Mouse (Mus musculus): ENCODE data around the gene Tob1.
A peak's percentile ranks its signal among the peaks of the same experiment; 100 is the strongest.

The Tob1 gene

DNA sequence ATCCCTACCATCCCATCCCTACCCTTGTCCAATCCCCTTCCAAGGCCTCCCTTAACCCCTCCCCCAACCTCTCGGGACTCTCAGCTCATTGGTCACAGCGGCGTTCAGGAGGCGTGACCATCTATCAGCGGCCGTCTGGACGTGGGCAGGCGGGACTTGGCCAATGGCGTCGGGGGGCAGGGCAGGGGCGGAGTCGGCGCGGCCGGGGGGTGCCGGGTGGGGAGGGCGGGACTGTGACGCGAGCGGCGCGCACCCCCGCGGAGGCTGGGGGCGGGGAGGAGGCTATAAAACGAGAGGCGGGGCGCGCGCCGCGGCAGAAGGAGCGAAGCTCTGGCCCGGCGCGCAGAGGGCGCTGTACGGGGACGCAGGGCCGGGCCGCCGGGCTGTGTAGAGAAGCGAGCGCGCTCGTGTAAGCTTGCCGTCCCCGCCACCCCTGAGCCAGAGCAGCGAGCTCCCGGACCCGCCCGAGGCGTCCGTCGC is at the start of gene Tob1:
Gene Tob1, plus strand, starts transcription at position 331 of the 480 bp plus-strand sequence.
- peak; percentile 78 for ATAC-seq (ENCODE audit: low TSS enrichment)

DNA sequence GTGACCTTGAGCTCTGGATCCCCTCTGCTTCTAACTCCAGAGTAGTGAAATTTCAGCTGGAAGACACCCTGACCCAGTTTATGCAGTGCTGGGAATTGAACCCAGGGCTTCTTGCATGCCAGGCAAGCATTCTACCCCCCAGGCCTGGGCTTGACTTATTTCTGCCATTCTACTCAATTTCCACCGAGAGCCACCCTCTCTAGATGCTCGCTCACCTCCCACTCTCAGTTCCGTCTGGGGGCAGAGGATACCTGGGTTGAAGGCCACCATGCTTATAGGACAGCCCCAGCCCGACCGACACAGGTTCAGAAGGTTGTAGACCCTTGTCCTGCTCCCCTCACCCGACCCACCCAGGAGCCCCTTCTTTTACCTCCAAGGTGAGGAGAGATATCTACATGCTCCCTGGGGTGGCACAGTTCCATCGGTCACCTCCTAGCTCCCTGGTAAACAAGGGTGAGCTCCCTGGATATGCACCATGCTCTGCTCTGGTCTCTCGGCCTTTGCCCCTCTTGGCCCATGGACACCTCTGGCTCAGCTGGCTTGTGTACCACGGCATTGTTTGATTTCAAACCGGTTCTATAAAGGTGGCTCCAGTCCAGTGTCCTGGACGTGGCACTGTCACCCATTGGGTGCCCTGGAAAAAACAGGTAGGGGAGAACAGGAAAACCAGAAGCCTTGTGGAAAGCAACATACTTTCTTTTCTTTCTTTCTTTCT is 49.2 kb upstream of the Tob1 start:
- ATAC-seq (ENCODE audit: low TSS enrichment), result no peak

DNA sequence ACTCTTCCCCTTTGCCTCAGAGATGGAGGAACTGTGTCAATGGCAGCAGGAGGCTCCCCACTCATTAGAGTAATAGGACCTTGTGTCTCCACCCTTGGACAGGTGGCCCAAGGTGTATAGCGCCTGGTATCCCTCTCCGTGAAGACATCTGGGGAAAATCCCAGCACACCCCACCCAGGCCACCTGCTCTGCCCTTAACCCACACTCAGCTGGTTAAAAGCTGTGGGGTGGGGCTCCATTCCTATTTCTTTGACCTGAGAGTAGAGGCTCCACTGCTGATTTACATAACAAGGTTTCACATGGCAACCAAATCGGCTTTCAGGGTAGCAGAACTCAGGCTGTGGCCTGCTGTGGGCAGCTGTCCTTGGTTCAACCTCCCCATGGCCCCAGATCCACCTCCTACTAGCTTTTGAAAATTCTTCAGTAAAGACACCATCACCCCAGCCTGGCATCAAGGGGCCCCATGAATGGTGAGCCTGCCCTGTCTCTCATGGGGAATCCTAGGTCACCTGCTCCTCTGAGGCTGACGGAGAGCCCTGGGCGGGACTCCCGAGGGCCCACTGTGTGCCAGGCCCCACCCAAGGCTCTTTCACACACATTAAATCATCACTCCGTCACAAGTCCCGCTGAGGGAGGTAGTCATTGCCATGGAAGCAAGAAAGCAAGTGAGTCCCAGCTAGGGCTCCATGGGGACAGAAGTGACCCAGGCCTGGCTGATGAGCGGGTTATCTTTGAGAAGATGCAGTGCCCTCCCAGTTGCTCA is 48.1 kb upstream of the Tob1 start:
- ATAC-seq (ENCODE audit: low TSS enrichment), result no peak

DNA sequence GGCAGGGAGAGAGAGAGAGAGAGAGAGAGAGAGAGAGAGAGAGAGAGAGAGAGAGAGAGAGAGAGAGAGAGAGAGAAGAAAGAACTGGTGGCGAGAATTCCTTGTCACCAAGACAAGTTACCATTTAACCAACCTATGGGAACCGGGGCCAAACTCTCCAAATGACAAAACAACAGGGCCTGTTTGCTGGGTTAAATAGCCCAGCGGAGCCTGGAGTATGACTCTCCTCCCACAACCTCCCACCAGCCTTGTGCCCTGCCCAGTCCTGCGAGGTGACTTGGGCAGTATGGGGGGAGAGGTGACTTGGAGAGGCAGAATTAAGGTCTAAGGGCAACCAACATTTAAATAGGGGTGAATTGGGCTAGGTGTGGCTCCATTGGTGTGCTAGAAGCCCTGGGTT is 45.5 kb upstream of the Tob1 start:
- no peak for ATAC-seq (ENCODE audit: low TSS enrichment)

DNA sequence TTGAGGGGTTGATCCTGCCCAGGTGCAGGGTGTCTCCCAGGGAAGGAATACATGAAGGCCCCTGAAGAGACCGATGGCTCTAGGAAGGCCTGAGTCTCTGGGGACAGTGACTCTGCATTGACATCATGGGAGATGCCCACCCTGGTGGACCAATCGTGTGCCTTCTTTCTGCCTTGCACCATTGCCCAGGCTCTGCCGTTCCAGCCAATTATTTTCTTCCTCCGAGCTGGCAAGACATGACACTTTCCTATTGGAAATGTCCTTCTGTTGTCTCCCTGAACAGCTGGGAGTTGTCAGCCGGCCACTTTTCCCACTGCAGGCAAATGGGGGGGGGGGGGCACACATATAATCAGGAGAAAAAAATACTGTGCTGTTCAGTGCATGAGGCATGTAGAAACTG is 43.0 kb upstream of the Tob1 start:
- no peak for ATAC-seq (ENCODE audit: low TSS enrichment)

DNA sequence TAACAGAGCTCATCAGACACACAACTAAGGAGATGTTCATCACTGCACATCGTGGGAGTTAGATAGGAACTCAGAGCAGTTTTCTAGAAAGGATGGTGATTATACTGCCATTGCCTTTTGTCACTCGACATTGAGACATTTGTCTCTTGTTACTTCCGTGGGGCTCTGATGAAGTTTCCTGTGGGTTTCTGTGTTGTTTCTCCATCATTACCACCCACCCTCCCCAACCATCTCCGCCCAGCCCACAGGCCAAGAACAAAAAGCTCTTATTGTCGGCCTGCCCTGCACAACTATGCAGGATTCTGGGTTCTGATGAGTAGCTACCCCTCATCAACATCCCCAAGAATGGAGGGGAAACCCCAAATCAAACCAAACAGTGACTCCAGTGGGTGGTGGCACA is 41.7 kb upstream of the Tob1 start:
- no peak for ATAC-seq (ENCODE audit: low TSS enrichment)

DNA sequence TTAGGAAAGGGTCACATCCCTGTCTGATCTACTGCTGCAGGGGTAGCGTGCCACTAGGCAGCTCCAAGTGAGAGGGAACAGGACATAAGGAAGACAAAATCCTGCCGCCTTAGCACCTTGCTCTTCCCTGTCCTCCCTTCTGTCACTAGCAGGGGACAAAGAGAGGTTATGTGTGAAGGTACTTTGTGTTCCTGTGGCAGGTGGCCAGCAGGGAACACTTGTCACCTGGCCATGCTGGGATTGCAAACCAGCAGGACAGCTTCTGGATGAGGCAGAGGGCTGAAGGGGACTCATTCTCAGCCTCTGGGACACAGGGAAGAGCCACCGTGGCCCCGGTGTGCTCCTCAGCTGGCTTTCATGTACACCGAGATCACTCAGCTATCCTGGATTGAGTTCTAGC is 39.6 kb upstream of the Tob1 start:
- ATAC-seq (ENCODE audit: low TSS enrichment), result no peak

DNA sequence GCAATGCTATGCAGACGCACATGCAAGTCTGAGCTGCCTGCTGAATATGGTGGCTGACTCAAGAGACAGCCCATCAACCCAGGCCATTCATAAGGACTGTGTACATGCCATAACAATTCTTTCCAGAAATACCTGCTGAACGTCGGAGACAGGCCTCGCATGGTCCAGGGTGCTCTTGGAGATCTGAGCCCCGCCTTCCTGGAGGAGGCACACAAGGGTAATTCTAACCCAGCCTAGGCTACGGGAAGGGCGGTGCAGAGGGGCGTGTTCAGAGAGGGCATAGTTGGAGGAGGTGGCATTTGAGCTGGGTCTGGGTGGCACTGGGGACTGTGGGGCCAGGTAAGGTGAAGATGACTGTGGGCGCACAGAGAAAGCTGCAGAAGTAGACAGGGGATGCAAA is 39.1 kb upstream of the Tob1 start:
- no peak for ATAC-seq (ENCODE audit: low TSS enrichment)

DNA sequence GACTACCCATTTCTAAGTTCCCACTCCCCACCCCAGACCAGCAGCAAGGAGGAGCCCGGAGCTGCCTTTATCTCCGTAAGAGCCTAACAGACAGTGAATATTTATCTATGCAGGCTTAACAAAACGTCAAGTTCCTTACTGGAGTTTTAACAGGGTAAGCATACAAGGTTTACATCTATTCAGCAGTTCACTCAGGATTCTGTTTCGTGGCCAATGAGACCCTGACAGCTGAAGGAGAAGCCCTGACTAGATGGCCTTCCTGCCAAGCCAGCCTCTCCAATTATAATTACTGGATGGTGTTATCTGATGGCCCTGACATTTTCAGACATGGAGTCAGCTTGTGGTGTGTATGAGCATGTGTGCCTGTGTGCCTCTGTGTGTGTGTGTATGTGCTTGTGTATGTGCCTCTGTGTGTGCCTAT is 37.5 kb upstream of the Tob1 start:
- ATAC-seq (ENCODE audit: low TSS enrichment), result no peak

DNA sequence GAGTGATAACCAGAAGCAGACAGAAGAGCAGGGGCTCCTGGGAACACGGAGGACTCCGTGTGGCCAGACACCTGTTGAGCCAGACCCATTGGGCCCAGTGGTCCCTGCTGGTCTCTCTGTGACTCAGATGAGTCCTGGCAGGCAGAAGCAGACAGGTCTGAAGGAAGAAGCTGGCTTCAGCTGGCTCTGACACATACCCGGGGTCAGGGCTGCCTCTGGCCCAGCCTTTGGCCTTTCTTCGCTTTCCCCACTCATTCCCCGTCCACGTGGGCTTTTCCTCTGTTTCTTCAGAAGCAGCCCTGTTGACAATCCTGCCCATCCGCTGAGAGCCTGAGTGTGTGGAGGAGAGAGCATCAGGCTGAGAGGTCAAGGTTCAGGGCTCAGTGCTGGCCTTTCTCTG is 36.0 kb upstream of the Tob1 start:
- ATAC-seq (ENCODE audit: low TSS enrichment), result no peak

DNA sequence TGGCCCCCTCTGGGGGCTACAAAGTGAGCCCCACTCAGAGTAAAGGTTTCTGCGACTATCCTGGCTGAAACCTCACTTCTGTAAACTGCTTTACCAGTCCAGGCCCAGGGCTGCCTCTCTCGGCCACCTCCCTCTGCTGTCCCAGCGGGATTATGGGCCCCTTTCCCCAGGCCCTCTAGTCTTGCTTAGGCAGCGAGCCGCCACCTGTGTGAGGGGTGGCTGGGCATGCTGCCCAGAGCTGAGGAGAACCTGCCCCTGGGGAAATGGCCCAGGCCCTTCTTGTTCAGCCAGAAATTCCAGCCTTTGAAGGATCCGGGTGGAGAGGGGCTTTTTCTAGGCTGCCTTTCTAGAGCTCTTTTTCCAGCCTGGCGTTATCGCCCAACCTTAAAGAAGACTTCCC is 35.6 kb upstream of the Tob1 start:
- no peak for ATAC-seq (ENCODE audit: low TSS enrichment)

DNA sequence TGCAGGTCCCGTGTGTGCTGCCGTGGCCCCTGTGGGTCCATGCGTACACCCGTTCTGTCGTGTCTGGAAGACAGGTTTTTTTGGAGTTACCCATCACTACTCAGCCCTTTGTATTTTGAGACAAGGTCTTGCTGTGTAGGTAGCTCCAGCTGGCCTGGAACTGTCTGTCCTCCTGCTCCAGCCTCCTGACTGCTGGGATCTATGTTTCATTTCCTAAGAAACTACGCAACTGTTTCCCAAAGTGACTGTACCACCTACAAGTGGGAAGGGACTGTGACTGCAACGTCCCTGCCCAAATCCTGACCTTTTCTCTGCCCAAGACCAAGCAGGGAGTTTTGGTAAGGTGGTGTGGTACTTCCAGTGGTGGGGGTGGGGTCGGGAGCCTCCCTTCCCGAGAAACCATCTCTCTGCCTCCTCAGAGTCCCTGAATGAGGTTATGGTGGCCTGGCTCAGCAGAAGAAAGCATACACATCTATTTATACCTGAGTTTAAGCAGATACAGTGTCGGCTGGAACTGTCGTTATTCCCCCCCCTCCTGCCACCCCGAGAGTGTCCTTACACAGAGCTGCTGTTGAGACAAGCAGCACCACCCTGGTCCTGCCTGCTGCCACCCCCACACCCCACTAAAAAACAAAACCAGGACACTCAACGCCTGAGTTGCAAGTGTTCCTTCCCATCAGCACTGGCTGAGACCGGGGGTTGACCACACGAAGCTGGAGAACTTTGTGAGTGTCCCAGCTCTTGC is 33.2 kb upstream of the Tob1 start:
- ATAC-seq (ENCODE audit: low TSS enrichment), result peak; percentile 87

DNA sequence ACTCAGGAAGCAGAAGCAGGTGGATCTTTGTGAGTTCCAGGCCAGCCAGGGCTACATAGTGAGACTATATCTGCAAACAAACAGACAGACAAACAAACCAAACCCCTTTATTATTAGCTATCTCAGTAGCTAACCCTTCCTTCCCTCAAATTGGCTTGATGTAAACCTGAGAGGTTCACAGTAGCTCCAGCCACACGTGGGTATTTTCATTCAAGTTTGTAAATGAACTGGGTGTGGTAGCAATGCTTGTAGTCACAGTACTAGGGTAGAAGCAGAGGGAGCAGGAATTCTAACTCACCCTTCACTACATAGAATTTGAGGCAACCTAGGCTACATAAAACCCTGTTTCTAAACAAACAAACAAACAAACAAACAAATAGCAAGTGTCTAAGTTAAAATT is 31.5 kb upstream of the Tob1 start:
- ATAC-seq (ENCODE audit: low TSS enrichment), result no peak

DNA sequence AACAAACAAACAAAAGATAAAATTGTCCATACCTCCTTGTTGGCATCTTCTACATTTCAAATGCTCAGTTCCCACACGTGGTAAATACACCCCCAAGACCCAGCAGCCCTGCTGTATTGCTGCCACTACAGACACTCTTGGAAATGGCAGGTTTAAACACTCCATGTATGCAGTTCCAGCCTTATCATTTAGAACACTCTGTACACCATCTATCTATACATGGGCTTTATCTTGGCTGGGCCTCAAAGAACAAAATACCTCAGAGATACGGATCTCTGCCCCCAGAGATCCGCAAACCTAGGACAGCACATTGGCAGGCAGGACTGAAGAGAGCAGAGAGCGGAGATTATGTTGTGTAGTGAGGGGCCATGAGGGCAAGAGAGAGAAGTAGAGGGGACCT is 31.1 kb upstream of the Tob1 start:
- ATAC-seq (ENCODE audit: low TSS enrichment), result no peak

DNA sequence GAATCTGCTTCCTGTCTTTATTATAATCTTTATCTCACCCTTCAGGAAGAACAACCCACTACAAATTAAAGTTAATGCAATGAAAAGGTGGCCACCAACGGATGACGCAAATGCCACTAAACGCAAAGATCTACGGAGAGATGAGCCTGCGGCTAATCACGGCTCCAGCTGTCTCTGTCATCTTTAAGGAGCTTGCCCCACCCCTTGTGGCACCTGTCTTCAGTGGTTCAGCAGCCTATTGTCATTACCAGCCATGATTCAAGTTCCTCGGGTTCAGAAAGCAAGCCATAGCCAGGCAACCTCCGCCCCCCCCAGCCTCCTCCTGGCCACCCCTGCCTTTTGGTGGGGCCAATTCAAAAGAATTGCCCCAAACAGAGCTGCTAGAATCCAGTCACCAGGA is 29.6 kb upstream of the Tob1 start:
- ATAC-seq (ENCODE audit: low TSS enrichment), result no peak

DNA sequence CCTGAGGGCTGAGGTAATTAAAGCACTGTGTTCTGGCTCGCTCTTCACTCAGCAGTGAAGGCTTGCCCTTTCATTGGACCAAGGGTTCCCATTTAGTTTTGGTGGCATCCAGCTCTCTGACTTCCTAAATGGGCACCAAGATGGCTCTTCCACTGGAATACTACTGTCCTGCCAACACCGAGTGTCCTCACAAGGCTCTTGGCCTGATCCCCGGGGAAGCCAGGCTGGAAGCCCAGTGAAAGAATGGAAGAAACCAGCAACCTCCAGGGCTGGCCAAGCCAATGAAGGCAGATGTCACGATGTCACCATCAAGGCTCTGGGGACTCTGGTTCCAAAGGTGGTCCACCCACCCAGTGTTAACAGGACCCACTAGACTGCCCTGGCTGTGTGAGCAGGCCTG is 28.5 kb upstream of the Tob1 start:
- ATAC-seq (ENCODE audit: low TSS enrichment), result no peak

DNA sequence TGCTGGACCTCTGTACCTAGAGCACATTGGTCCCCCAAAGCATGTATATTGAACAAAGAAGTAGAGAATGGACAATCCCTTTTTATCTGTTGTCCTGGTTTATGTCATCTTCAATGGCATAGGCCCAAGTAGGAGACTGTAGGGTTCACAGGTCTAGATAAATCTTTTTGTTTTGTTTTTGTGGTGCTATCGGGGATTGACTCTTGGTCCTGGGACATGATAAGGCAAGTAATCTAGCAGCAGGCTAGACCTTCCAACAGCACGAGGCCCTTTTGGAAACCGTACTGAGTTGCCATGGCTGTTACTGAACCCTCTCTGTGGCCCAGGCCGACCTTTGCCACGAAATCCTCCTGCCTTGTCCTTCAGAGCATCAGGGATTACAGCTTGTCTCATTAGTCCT is 28.1 kb upstream of the Tob1 start:
- ATAC-seq (ENCODE audit: low TSS enrichment), result no peak

DNA sequence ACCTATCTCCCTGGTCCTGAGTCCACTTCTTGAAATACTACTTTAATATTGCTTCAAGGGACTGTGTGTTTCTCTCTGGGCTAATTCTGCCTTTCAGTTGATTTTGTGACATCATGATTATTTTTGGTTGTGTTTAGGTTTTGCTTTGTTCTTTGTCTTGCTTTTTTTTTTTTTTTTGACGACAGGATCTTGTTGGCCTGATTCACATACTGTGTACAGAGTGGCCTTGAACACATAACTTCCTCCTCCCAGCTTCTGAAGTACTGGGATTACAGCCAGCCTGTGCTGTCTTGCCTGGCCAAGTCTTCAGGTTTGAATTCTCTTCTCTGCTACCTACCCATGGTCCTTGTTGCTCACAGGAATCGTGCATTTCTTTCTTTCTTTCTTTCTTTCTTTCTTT is 27.6 kb upstream of the Tob1 start:
- no peak for ATAC-seq (ENCODE audit: low TSS enrichment)

DNA sequence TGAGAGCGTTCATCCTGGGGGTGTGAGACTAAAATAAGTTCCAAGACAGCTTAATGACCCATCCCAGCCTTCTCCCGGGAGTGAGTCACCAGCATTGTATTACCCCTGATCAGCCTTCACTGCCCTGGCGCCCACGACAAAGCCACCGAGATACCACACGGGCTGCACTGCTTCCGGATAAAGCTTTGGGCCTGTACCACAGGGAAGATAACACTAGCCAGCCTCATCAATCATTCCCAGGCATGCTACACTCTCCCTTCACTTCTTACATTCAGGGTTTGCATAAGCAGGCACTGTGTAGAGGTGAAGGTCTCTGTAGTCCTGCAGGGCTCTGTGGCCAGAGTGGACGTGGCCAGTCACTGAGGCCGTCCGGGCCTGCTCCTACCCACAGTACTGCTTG is 21.7 kb upstream of the Tob1 start:
- ATAC-seq (ENCODE audit: low TSS enrichment), result no peak

DNA sequence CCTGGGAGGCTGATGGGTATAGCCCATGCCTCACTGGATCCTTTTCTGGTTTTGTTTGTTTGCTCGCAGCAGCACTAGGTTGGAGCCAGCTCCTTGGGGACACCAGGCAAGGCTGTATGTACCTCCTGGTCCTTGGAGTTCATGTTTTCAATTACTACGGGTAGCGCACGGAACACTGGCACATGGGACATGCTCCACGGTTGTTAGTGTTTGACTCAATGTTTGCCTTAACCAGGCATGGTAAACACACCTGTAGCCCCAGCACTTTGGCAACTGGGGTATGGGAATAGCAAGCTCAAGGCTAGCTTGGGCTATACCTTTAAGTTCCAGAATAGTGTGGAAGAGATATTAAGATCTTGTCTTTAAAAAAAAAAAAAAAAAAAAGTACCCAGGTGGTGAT is 20.6 kb upstream of the Tob1 start:
- ATAC-seq (ENCODE audit: low TSS enrichment), result no peak

DNA sequence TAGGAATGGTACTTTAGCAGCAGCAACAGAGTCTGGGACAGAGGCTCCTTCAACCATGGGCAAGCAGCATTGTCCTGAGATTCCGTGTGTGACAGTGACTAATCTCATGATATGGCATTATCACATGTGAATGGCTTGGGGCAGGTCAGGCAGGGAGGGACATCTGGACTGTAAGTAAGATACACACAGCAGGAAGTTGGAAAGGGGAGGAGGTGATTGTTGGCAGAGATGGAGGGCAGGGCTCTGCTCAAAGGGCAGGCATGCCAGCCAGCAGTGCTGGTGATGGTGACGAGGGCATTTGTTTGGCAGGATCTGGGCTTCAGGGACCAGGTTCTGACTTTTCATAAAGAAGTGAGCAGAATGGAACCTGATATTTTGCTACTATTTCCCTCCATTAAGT is 18.1 kb upstream of the Tob1 start:
- no peak for ATAC-seq (ENCODE audit: low TSS enrichment)

DNA sequence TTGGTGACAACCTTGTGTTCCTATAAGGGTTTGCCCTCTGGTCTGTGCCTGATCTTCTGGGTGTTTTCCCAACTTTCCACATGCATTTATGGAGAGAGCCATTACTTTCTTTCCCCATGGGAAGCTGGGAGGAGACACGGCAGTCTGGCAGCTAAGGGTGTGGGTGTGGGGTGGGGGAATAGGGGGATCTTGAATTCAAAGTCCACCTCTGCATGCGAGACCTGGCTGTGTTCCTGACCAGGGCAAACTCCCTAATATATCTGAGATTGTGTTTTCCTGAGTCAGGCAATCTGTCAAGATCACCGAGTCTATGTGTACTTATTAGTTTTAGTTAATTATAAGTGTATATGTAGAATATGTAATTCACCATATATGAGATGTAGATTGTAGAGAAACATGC is 14.9 kb upstream of the Tob1 start:
- ATAC-seq (ENCODE audit: low TSS enrichment), result no peak
